Mouse (Mus musculus): Measurements from ENCODE around the gene Ssu72.

Gene Ssu72

DNA sequence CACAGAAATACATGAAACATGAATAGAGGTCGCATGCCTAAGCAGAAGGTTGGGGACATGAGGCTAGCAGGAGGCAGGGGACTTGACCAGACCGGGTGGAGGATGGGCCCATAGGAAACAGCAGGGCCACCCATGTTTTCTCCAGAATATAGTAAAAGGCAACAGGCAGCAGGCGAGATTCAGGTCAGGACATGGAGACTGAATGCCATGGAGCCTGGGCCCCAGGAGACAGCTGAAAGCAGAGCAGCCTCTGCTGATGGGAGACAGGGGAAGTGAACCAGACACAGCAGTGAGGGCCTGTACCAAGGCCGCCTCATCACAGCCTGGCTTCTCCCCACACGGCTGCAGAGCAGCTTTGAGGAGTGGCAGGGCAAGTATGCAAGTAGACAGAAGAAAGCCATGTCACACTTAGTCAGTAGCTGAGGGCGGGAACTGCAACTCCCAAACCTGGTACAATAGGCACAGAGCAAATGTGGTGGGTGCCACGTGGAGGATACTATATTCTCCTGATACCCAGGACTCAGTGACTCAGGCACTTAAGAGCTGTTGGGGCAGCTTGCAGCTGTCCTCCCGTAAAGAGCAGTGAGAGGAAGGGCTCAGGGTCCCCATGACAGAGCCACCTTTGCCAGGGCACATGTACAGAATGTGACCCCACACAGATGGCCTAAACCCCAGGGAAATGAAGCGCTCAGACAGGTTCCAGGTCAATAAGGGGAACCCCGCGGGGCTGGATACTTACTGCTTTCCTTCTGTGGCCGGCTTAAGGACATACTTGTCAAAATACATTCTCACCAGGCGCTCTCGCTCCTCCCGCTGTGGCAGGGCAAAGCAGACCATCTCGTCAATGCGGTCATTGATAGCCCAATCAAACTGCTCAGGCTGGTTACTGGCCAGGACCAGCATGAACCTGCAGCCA is 42.2 kb downstream of the Ssu72 start:
- no peak for DNase-seq (ENCODE audit: low read depth, low spot score)

DNA sequence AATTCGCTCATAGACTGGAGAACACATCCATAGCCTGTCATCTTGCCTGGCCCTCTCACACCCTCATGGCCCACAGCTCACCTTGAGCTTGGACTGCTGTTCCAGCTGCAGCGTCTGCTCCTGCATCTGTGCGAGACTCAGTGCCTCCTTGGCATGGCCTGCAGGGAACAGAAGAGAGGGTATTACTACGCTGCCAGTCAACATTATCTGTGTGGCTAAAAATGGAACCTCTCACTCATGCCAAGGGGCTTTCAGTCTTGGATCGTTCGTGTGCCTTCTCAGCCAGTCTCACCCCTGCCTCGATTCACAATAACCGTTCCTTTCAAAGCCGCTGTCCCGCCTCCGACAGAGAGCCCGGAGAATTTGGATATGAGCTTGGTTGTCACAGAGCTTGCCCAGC is 52.4 kb downstream of the Ssu72 start:
- no peak for DNase-seq (ENCODE audit: low read depth, low spot score)

DNA sequence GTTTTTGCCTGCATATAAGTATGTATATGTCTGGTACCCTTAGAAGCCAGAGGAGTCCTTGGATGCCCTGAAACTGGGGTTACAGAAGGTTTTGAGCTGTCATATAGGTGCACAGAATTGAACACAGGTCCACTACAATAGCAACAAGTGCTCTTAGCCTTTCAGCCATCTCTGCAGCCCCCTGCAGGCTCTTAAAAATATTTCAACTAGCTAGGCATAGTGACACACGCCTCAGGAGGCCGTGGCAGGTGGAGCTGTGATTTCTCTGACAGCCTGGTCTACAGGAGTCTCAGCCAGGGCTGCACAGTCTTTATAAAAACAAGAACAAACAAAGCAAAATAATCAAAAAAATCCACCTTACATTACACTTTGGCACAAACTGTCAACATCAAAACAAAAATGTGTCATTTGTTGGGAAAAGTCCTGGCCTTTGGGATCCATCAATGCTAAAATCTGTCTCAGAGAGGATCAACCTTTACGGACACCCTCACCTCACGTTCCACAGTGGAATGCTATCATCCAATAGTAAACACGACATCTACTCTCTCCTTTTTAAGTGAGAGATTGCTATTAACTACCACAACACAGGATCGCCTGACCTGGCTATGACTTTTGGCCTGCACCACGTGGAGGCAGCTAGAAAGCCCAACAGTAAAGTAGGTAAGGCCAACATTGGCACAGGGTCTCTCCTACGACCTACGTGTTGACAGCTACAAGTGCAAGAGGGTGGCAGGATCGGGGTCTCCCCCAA is 55.4 kb downstream of the Ssu72 start:
- peak; percentile 76 for DNase-seq (ENCODE audit: low read depth, low spot score)

DNA sequence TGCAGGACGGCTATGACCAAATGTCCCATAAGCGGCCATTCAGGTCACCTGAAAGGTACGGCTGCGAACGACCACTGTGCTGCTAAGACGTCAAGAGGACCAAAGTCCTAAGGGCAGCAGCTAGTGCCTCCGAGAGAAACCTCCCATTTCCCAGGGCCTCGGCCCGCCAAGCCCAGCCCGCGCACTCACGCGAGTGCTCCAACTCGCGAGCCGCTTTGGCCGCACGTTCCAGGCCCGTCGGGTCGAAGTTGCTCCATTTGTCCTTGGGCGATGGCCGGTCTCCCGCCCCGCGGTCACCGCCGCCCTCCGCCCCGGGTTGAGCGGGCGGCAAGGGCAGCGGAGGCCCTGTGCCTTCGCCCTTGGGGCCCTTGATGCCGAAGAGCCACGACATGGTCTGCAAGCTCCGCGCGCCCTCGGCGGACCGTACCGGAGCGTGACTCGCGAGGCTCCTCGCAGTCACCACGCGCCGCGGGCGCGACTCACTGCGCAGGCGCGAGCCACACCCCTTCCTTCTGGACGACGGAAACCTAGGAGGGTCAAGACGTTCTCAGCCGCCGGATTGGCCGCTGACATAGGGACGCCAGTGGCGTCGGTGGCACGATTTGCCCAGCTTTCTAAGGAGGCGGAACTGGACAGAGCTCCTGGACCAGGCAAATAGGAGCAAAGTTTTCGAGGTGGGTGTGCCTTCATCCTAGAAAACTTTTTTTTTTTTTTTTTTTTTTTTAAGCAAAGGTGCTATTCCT is 56.2 kb downstream of the Ssu72 start, which contains the start of gene Atad3a:
Atad3a (minus strand) TSS at position 481 of the 743 bp plus-strand sequence.
- DNase-seq (ENCODE audit: low read depth, low spot score), result peak; percentile 96

DNA sequence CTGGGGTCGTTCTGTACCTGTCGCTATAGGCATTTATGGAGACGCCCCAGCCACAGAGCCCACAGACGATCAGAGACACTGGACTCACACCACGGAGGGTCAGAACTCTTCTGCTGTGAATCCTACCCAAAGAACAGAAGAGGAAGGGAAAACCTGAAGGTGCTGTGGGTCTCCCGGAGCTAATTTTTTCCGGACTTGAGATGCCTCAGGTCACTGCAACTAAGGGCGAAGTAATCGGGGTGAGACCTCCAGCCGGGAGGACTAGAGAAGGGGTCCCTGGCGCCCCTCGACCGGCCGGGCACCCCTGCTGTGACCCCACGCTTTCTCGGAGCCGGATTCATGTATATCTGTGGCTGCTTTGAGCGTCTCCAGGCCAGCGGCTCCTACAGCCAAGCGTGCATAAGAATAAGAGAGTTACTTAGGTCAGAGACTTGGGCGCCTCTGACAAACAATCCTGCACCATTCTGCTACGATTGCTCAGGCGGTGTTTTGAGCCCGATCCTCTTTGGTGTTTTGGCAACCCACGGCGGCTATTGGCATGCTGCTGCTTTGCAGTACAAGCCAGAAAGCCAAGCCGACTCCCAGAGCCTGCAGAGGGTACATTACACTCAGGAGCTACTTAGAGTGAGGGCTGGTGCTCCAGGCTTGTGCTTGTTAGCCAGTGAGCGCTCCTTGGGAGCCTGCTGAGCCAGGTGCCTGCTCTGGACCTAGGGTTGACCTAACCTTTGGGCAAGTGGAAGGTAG is 56.9 kb downstream of the Ssu72 start:
- no peak for DNase-seq (ENCODE audit: low read depth, low spot score)

DNA sequence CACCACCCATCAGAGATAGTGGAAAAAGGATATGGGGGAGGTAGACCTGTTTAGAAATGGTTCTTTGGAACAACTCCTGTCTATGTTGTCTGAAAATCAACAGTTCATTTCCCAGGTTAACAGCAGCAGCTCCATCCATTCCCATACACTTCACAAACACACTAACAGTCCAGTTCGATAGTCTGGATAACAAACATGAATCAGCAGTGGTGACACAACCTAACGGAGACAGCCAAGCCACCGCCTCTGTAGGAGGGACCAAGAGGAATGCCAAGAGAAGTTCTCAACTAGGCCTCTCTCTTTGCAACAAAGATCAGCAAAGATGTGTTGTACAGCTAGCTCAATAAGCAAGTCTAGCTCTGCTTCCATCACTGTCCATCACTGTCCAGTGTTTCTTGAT is 57.8 kb downstream of the Ssu72 start:
- DNase-seq (ENCODE audit: low read depth, low spot score), result no peak

DNA sequence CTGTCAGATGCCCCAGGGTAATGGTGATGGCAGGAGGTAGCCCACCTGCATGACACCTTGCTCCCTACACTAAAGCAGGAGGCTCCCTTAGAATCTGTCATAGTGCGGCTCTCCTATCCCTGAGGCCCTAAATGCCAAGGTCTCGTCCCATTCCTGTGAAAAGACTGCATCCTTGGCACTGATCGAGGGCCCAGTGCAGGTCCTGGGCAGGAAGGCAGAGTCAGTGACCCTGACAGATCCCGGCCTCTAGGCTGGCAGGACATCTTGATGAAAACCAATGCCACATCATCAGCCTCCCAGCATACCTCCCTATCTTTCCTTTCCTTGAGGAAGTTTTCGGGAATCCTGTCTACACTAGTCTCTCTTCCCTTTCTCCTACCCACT is 64.9 kb downstream of the Ssu72 start:
- no peak for DNase-seq (ENCODE audit: low read depth, low spot score)

DNA sequence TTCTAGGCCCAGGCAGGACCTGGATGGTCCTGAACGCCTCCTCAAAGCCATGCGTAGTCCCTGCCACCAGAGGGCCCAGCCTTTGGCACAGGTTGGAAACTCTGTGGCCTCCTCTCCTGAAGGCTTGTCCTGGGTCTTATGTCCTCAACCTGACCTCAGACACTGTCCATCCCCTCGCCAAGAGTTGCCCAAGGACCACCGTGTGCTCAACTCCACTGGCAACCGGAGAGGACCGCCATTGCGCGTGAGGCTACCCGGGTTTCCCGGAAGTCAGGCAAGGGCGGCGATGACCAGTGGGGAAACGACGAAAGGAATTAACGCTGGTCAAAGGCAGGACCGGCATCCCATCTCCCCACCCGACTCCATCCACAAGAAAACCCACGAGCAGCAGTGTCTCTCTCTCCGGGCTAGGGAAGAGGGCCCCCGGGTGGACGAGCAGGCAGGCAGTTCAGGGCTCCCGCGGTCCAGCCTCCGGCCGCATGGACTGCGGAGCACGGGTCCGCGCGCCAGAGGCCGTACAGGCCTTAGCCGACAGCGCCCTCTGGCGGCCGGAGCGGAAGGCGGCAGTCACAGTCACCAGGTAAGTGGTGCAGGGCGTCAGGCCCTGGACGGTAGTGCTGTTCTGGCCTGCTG is 65.4 kb downstream of the Ssu72 start:
- DNase-seq (ENCODE audit: low read depth, low spot score), result peak; percentile 79

DNA sequence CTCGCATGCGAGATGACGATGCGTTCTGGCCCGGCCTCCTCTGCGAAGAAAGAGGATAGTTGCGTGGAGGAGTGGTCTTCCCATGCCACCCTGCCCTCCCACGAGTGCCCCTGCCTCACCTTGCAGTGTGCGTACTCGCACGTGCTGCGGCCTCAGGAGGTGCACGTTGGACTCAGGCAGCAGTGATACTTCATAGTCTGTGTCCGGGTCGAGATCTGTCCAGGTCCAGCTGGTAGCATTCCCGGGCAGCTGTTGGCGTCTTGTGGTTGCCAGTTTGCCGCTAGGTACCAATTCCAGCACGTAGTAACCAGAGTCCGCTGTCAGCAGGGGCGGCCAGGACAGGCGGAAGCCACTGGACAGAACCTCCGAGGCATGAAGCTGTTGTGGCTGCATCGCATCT is 66.0 kb downstream of the Ssu72 start:
- no peak for DNase-seq (ENCODE audit: low read depth, low spot score)

DNA sequence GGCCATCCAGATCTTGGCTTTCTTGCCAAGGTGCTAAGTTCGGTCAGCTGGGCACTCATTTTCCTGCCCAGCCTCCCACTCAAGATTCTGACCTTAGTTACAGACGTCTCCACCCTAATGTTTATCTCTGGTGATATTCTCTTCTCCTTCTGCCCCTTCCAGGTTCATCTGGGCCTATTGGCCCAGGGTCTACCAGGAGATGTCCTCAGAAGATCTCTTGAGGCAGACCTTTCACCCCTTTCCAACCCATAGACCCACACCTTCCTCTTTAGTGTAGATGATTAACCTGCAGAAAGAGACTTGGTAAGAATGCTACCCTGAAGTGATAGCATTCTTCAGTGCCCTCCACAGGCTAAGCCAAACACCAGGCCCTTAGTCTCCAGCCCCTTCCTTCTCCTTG is 67.1 kb downstream of the Ssu72 start:
- no peak for DNase-seq (ENCODE audit: low read depth, low spot score)

DNA sequence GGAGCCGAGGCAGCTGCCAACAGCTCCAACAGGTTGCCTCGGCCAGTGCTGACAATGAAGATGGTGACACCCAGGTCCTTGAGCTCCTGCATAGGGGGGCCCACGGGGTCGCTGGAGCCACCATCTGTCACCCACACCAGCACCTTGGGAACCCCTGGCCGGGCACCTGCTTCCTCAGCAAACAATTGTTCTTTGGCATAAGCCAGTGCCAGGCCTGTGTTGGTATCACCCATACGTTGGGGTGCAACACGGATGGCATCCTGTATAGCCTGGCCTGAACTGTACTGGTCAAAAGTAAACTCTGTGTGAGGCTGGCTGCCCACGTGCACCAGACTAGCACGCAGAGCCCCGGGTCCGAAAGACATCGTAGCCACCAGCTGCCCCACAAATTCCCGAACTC is 68.2 kb downstream of the Ssu72 start:
- DNase-seq (ENCODE audit: low read depth, low spot score), result no peak

DNA sequence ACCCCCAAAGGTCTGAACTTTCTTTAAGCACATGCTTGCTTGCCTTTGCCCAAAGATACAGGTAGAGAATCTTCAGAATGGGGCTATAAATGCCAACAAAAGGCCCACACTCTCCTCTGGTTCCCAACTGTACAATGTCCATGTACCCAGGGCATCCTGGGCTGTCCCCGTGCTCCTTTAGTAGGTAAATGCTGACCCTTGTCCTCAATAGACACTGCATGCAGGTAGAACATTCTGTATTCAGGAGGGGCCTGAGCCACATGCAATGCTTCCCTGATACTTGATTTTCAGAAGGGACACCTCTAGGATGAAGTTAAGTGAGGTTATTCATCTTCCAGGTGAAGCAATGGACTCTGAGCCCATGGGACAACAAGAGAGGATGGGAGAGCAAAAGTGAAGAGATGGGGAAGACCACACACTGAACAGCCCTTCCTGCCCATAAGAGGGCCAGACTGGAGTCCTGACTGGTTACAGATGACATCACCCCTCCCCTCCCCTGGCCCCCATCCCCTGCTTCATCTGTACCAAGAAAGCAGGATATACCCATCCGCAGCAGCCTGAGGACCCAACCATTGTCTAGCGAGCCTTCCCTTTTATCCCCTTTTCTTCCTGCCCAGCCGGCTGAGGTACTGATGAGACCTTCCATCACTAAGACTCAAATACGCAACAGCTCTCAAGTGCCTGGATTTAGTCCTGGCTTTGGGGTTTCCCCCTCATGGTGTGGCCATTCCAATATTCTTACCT is 68.9 kb downstream of the Ssu72 start:
- DNase-seq (ENCODE audit: low read depth, low spot score), result no peak

DNA sequence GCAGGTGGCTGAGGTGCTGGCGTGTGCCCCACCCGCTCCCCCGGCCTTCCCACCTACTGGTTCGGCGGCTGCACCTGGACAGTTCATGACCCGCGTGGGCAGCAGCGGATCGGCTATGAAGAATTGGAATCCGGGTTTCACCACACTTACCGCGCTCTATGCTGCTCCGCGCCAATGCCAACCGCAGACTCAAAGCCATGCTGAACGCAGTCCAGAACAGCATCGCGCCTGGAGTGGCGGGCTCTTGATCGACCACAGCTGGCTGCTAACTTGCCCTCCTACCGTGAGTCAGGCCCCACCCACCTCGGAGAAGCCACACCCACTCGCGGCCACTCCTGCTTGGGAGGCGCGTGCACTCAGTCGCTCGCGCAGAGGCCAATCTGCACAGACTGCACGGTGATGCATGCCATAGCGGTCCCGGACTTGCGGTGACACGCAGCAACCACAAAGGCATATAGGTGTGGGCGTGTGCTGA is 69.7 kb downstream of the Ssu72 start, which contains the start of gene Vwa1:
Vwa1 (minus strand) TSS at position 419 of the 475 bp plus-strand sequence.
- peak; percentile 87 for DNase-seq (ENCODE audit: low read depth, low spot score)

DNA sequence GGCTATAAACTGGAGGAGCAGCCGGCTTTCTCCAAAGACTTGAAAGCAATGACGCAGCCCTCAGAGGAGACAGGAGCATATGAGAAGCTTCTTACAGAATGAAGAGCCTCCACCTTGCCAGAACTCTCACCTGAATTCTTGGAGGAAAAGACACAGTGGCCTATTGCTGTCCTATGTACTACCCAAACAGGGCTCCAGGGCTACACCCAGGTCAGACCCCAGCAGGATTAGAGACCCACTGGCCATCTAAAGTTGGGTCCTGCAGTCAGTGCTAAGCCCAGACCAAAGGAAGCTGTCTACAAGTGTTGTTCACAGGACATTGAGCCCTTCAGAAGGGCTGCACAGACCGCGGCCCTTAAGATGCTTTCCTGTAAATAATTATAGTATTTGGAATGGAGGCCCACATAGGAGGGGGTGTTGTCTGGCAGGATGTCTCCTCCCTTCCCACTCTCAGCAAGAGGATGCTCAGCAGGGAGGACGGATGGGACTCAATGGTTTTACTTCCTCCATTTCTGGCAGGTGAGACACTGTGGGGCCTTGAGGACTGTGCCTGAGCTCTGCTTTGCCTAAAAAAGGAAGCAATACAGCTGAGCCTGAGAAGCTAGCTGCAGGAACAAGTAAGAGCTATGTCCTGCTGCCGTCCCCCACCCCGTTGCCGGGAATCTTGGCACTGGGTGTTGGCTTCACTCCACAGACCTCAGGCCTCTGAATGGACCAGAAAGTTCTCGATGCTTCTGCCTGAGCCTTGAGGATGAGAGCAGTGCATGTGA is 70.6 kb downstream of the Ssu72 start:
- DNase-seq (ENCODE audit: low read depth, low spot score), result no peak

DNA sequence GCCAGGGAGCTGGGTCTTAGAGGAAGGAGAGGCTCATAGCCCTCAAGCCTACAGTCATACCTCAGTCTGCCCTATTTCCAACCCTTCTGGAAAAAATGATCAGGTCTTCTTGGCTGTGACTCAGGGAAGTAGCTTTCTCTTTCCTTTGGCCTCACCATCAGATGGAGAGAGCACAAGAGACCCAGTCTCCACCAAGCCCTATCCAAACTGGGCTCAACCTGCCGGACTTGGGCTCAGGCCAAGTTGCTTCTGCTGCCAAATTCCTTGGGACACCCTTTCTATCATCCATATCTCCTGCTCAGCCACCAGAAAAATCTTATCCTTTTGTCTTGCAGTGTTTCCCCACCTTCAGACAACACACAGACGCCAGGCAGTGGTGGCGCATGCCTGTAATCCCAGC is 71.3 kb downstream of the Ssu72 start:
- DNase-seq (ENCODE audit: low read depth, low spot score), result no peak

DNA sequence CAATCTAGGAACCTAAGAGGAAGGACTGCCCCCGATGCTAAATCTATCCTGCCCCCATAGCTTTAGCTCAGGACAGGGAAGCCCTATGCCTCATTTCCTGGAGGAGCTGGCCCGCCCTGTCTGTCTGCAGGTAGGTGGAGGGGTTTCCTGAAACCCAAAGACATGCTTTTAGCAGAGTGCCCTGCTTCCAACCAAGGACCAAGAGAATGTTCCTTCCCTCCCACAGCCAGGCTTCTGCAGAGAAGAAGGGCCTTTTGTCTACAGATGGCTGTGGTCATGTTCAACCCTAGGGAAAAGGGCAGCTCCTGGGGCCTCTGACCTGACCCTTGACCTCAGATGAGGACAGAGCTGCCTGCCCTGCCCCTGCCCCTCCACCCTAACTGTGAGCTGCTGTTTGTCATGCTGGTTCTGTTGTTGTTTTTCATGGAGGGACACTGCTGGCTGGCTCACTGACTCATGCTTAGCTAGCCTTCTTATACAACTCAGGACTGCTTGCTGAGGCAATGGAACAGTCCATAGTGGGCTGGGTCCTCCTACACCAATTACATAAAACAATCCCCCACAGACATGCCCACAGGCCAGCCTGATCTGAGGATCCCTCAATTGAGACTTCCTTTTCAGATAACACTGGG is 72.2 kb downstream of the Ssu72 start:
- no peak for DNase-seq (ENCODE audit: low read depth, low spot score)

DNA sequence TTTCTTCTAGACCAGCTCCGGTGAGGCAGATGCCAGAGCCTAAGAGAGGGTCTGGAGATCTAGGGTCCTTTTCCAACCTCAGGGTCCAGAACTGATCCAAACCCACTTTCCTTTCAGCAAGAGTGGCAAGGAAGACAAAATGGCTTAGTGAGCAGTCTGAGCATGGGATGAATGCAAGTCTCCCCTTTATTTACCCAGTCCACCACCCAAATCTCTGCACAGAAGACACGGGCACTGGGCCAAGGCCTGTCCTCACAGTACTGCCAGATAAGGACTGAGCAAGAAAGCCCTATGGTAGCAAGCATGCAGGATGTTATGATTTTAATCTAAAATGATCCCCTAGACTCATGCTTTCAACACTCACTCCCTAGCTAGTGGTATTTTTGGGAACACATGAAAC is 73.2 kb downstream of the Ssu72 start:
- DNase-seq (ENCODE audit: low read depth, low spot score), result no peak

DNA sequence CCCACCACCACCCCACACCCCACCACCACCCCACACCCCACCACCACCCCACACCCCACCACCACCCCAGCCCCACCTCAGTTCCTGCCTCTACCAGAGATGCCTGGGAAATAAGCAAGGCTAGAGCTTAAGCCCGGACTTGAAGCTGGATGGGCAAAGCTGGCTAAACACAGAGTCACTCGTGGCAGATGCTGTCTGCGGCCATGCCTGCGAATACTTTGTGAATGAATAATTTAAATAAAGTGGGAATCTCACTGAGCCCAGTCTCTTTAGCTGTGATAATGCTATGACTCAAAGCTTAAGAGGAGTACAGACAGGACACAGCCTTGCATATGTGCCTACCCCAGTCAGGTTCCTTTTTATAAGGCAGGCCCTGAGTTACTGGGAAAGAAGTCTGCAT is 74.9 kb downstream of the Ssu72 start:
- DNase-seq (ENCODE audit: low read depth, low spot score), result no peak

DNA sequence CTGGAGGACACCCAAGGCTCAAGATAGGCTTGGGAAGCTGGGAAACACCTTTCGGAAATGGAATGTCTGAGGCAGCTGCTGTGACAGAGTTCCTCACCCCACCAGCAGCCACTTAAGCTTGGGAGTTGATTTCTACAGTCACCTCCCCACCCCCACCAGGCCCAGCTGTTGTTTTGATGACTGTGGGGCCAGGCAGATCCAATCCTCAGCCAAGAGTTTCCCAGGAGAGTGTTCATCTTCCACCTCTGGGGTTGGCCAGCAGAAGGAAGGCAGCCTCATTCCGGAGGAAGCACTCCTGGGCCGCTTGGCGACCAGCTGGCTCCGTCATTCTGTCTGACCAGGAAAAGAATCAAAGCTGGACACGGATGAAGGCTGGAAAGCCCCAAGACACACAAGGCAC is 76.3 kb downstream of the Ssu72 start:
- no peak for DNase-seq (ENCODE audit: low read depth, low spot score)

Measured in CD4-positive helper T cell, adult 2 months (primary cell).